Mouse (Mus musculus) hindbrain, embryonic 14.5 days (tissue): Measurements from ENCODE around the gene Enthd1. TPM values are rescaled to one million over a fixed set of nuclear protein-coding genes. Genes with fewer than 3 reads are reported as not detected.

ENCODE experiments used
- ATAC-seq: fragments of 200-750 bp; cut with Nextera tagmentation; 2 replicates; pipeline ENCODE4 v1.8.0; 2017; ENCODE audit warnings: moderate number of reproducible peaks, mild to moderate bottlenecking, moderate TSS enrichment, moderate library complexity; ENCODE audit not compliant: low FRiP score
- DNase-seq: peaks from one replicate; pipeline ENCODE4 v3.0.0-alpha.2; 2015; ENCODE audit warnings: low spot score
- H3K27ac ChIP-seq: fragments of 300-500 bp; sonication (generic); 2 replicates; pipeline ENCODE4 v1.5.1; 2014; ENCODE audit warnings: mild to moderate bottlenecking, moderate library complexity
- H3K27me3 ChIP-seq: fragments of 300-500 bp; sonication (generic); 2 replicates; pipeline ENCODE4 v1.6.1; 2014; ENCODE audit warnings: mild to moderate bottlenecking, low read length, mixed read lengths; ENCODE audit not compliant: control insufficient read depth, insufficient read depth
- H3K36me3 ChIP-seq: fragments of 300-500 bp; sonication (generic); replicated peaks from 2 replicates; pipeline ENCODE4 v1.6.1; 2014; ENCODE audit not compliant: control insufficient read depth, insufficient read depth
- H3K4me1 ChIP-seq: fragments of 300-500 bp; sonication (generic); replicated peaks from 2 replicates; pipeline ENCODE4 v1.6.1; 2014; ENCODE audit warnings: antibody characterized with exemption, low read length, mixed read lengths; ENCODE audit not compliant: control insufficient read depth, insufficient read depth
- H3K4me2 ChIP-seq: fragments of 300-500 bp; sonication (generic); replicated peaks from 2 replicates; pipeline ENCODE4 v1.6.1; 2014; ENCODE audit warnings: mild to moderate bottlenecking, moderate library complexity
- H3K4me3 ChIP-seq: fragments of 300-500 bp; sonication (generic); replicated peaks from 2 replicates; pipeline ENCODE4 v1.5.1; 2014; ENCODE audit warnings: mild to moderate bottlenecking, low read length
- H3K9ac ChIP-seq: fragments of 300-500 bp; sonication (generic); 2 replicates; pipeline ENCODE4 v1.6.1; 2014
- H3K9me3 ChIP-seq: fragments of 300-500 bp; sonication (generic); 2 replicates; pipeline ENCODE4 v1.6.1; 2016; ENCODE audit warnings: low read length; ENCODE audit not compliant: control insufficient read depth
- WGBS: fragments of 180-500 bp; shearing (Covaris S2); extraction: QIAGEN DNeasy Blood & Tissue Kit; methylation state at CpG from one replicate; pipeline ENCODE4 v1.1.7; 2014; 5-methylcytosine and 5-hydroxymethylcytosine counted together
- polyA plus RNA-seq: library from polyadenylated mRNA; unstranded; fragments of >200 nt; fragmentation: Nextera tagmentation; extraction: Ambion mirVana; gene quantifications from 2 replicates; pipeline ENCODE4 v1.2.1, GENCODE M21; 2014

Enthd1 gene
- polyA plus RNA-seq, 1 experiment from 2014 or later: not detected

DNA sequence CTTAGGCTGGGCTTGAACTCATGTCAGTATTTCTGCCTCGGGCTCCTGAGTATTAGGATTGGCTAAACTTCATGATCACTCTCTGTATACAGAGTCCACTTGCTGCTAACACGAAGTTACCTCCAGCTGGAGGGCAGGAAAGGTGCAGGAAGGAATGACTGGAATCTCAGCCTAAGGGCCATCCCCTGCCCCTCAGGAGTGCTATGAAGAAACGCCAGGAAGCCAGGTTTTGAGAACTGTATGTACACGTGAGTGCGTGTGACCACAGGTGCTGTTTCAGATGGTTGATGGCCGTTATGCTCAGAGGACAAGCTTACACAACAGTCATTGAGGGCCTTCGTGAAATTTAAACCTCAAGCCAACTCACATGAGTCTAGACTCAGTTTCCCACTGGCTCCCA is 4.2 kb upstream of the Enthd1 start:
- no peak for ATAC-seq
- 89% methylated on average over 7 of the region's 7 CpGs for WGBS
- Histone ChIP-seq H3K36me3 (no peaks in the 10 kb centered on the region), H3K4me1 (no peaks in the 10 kb centered on the region), H3K9ac (no peak overlapping the region), H3K4me2 (no peak overlapping the region), H3K27me3 (no peaks in the 10 kb centered on the region), H3K9me3 (no peaks in the 10 kb centered on the region), H3K27ac (no peak overlapping the region), H3K4me3 (no peak overlapping the region)
- no peak for DNase-seq

DNA sequence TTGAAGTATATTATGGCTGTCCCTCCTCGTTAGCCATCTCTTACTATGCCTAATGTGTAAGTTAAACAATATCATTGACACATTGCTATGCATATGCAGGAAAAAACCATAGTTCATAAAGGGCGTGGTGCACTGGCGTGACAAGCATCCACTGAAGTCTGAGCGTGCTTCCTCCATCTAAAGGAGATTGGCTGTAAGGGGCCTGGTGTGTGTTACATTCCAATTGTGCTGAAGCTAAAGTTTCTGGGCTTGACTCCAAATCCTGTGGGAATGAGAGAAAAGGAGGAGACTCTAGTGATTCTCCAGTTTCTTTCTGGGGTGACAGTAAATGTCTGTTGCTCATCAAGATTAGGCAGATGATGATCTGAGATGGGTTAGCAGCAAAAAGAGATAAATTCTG is 2.8 kb upstream of the Enthd1 start:
- H3K27ac ChIP-seq: no peak overlapping the region
- H3K27me3 ChIP-seq: no peaks in the 10 kb centered on the region
- DNase-seq (no peak), ATAC-seq (no peak)
- H3K4me1 ChIP-seq: no peaks in the 10 kb centered on the region
- no peak overlapping the region for H3K9ac ChIP-seq
- 74% methylated on average over 4 of the region's 4 CpGs for WGBS
- no peak overlapping the region for H3K4me3 ChIP-seq
- H3K36me3 ChIP-seq: no peaks in the 10 kb centered on the region
- no peaks in the 10 kb centered on the region for H3K9me3 ChIP-seq
- H3K4me2 ChIP-seq: no peak overlapping the region

DNA sequence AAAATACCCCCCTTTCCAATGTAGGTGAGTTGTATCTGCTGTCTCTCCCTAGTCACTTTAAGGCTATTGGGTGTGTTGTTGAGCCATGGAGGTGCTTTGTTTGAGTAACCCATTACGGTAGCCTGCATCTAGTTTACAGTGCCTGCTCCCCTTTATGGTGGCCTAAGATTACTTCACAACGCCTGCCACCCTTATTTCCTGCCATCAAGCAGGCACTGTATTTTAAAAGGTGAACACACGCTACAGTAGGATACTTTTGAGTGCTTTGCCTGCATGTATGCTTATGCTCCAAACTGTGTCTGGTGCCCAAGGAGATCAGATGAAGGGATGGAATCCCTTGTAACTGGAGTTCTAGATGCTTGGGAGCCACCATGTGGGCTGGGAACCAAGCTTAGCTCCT is 2.2 kb upstream of the Enthd1 start:
- no peak overlapping the region for H3K9ac ChIP-seq
- DNase-seq: no peak

DNA sequence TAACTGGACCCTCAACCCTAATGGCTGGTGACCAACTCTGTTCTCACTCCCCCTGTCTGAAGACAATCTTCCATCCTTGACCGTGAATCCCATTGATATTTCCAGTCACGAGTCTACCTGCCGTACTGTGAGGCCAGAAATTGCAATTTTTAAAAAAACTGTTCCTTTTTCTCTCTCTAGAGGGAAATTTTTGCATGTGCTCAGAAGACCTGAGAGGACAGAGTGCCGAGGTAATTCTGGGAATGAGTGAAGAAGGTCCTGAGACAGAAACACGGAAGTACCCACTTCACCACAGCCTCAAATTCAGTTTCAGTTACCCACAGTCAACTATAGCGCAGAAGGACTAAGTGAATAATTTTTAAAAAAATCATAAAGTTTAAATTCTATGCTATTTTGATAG is 1.7 kb upstream of the Enthd1 start:
- Histone ChIP-seq H3K4me3 (no peak overlapping the region), H3K9ac (no peak overlapping the region), H3K9me3 (no peaks in the 10 kb centered on the region), H3K27me3 (no peaks in the 10 kb centered on the region), H3K36me3 (no peaks in the 10 kb centered on the region), H3K4me1 (no peaks in the 10 kb centered on the region), H3K27ac (no peak overlapping the region), H3K4me2 (no peak overlapping the region)
- ATAC-seq (no peak), DNase-seq (no peak)
- 91% methylated on average over 6 of the region's 6 CpGs for WGBS

More for the DNA sequence above, 2.2 kb upstream of the Enthd1 start:
- H3K4me2 ChIP-seq: no peak overlapping the region
- no peaks in the 10 kb centered on the region for H3K4me1 ChIP-seq
- H3K27me3 ChIP-seq: no peaks in the 10 kb centered on the region
- H3K4me3 ChIP-seq: no peak overlapping the region
- 90% methylated on average over 3 of the region's 3 CpGs for WGBS
- no peak overlapping the region for H3K27ac ChIP-seq
- ATAC-seq: no peak
- no peaks in the 10 kb centered on the region for H3K36me3 ChIP-seq
- H3K9me3 ChIP-seq: no peaks in the 10 kb centered on the region

DNA sequence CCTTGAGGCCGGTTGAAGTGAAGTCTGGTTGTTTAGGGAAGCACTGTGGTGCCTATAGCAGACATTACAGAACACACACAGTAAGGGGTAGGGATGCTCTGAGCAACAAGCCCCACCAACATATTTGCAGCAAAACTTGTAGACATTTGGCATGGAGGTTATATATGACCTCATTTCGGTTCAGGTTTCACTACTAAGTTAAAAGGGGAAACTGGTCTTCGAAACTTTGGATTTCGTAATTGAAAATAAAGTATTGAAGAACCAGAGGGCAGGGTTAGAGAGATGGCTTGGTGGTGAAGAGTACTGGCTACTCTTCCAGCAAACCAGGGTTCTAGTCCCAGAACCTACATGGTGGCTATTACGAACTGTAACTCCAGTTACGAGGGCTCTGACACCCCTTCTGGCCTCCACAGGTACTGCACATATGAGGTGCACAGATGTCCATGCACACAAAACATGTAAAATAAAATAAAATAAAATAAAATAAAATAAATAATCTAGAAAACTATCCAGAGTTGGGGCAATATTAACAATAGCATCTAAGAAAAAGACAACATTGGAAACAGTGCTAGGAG is 1.2 kb downstream of the Enthd1 start:
- no peaks in the 10 kb centered on the region for H3K4me1 ChIP-seq
- H3K4me3 ChIP-seq: no peak overlapping the region
- H3K27ac ChIP-seq: no peak overlapping the region
- WGBS: 95% methylated on average over 6 of the region's 6 CpGs
- H3K4me2 ChIP-seq: no peak overlapping the region
- no peaks in the 10 kb centered on the region for H3K27me3 ChIP-seq
- no peak for ATAC-seq
- no peaks in the 10 kb centered on the region for H3K36me3 ChIP-seq
- no peak for DNase-seq
- H3K9ac ChIP-seq: no peak overlapping the region
- no peaks in the 10 kb centered on the region for H3K9me3 ChIP-seq

DNA sequence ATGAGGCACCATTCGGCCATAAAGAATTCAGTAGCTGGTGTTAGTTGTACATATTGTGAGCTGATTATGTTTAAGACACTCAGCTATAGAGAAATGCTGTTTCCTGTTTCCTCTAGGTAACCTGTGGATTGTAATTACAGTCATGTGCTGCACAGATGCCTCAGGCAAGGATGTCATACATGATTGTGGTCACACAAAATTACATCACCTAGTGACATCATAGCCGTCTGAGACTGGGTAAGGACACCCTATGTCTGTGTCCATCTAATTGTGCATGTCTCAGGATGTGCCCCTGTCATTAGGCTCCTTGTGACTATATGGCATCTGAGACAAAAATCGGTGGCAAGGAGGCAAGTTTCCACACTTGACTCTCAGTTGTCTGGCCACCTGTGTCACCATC is 2.5 kb downstream of the Enthd1 start:
- Histone ChIP-seq H3K4me3 (no peak overlapping the region), H3K4me2 (no peak overlapping the region), H3K9me3 (no peaks in the 10 kb centered on the region), H3K27me3 (no peaks in the 10 kb centered on the region), H3K4me1 (no peaks in the 10 kb centered on the region), H3K27ac (no peak overlapping the region), H3K36me3 (no peaks in the 10 kb centered on the region), H3K9ac (no peak overlapping the region)
- DNase-seq: no peak
- ATAC-seq: no peak
- WGBS: 82% methylated on average over 3 of the region's 3 CpGs

DNA sequence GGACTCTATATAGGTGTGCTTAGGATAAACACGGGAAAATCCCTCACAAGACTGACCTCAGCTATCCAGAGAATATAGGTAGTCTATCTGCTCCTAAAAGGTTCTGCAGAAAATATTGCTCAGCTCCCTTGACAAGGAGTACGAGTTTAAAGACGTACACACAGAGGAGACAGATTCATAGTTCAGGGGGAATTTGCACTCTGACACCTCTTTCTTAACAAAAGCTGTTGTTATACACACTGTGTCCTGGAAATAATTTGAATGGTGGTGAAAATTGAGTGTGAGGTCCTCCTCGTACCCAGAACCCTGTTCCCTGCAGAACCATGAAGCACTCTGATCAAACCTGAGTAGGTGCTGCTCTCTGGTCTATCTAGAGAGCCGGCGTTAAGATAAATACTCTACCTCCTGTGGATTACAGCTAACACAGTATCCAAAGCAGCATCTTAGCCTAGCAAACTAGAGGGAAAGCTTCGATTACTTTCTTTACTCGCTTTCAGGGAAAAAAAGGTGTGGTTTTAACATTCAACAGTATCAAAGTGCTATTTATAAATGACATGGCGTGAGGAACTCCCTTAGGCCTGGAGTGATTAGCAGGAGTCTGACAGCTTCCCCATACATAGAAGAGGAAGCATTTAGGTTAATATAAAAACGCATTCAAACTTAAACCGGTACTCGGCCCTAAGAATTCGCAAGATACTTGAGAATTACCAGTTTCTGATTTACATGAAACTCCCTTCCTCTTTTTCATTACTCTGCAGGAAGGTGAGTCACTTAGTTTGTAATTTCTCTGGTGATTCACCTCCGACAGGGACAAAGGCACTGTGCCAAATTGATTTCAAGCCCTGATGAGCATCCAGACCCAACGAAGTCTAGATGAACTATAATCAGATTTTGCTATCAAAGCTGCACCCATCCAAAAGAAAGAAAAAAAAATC is 4.0 kb downstream of the Enthd1 start:
- no peaks in the 10 kb centered on the region for H3K36me3 ChIP-seq
- H3K27ac ChIP-seq: no peak overlapping the region
- no peaks in the 10 kb centered on the region for H3K27me3 ChIP-seq
- no peaks in the 10 kb centered on the region for H3K4me1 ChIP-seq
- ATAC-seq (no peak), DNase-seq (no peak)
- no peaks in the 10 kb centered on the region for H3K9me3 ChIP-seq
- H3K4me3 ChIP-seq: no peak overlapping the region
- no peak overlapping the region for H3K4me2 ChIP-seq
- no peak overlapping the region for H3K9ac ChIP-seq
- 56% methylated on average over 15 of the region's 15 CpGs for WGBS

DNA sequence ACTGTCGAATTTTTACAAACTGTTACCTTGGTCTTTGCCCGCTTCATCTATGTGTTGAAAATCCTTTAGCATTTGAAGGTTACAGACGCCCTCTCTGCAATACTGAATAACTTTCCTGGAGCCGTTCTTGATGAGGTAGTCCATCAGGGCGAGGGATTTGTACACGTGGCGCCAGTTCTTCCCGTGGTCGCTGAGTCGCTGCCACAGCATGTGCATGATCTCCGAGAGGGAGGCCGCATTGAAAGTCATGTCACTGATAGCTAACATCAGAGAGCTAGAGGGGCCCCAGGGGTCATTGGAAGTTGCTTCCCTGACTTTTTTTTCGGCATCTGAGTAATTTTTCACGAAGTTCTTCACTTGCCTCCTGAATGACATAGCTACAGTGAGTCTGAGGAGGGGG is 5.0 kb downstream of the Enthd1 start:
- Histone ChIP-seq H3K9ac (no peak overlapping the region), H3K4me2 (no peak overlapping the region), H3K9me3 (no peaks in the 10 kb centered on the region), H3K4me1 (no peaks in the 10 kb centered on the region), H3K4me3 (no peak overlapping the region), H3K27me3 (no peaks in the 10 kb centered on the region), H3K36me3 (no peaks in the 10 kb centered on the region), H3K27ac (no peak overlapping the region)
- ATAC-seq (no peak), DNase-seq (no peak)
- 60% methylated on average over 14 of the region's 14 CpGs for WGBS

DNA sequence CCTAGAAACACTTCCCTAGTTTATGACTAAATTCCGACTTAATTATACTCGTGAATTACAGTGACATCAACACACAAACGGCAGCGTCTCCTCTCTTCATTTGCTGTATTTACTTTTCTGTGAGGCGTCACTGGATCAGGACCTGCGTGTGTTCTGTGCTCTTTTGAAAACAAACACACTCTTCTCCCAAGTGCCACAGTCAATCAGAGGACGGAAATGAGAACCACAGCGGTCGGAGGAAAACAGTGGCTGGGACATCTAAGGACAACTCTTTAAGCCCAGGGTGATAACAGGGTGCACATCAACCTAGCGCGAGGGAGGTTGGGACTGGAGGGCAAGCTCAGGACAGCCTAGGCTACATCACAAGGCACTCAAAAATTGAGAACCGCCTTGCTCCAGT is 5.4 kb downstream of the Enthd1 start:
- no peak for DNase-seq
- H3K9me3 ChIP-seq: no peaks in the 10 kb centered on the region

More for the DNA sequence above, 5.4 kb downstream of the Enthd1 start:
- Histone ChIP-seq H3K4me2 (no peak overlapping the region), H3K27me3 (no peaks in the 10 kb centered on the region), H3K4me1 (no peaks in the 10 kb centered on the region), H3K9ac (no peak overlapping the region), H3K4me3 (no peak overlapping the region), H3K36me3 (no peaks in the 10 kb centered on the region), H3K27ac (no peak overlapping the region)
- no peak for ATAC-seq
- 79% methylated on average over 12 of the region's 12 CpGs for WGBS
